Mouse (Mus musculus) lung, postnatal 0 days (tissue): ENCODE measurements around the gene Gm11084. TPM values are rescaled to one million over a fixed set of nuclear protein-coding genes. Genes with fewer than 3 reads are reported as not detected.

Experiments used
- ATAC-seq: fragments of 200-750 bp; cut with Nextera tagmentation; 2 replicates; pipeline ENCODE4 v1.8.0; 2017; ENCODE audit warnings: moderate library complexity
- DNase-seq: peaks from one replicate; pipeline ENCODE4 v3.0.0-alpha.2; 2016; ENCODE audit warnings: low spot score
- H3K27ac ChIP-seq: fragments of 300-500 bp; sonication (generic); 2 replicates; pipeline ENCODE4 v1.5.1; 2014; ENCODE audit warnings: antibody characterized with exemption, mild to moderate bottlenecking, low read length, mixed read lengths
- H3K27me3 ChIP-seq: fragments of 300-500 bp; sonication (generic); replicated peaks from 2 replicates; pipeline ENCODE4 v1.6.1; 2014; ENCODE audit warnings: low read length, mixed read lengths; ENCODE audit not compliant: insufficient read depth
- H3K36me3 ChIP-seq: fragments of 300-500 bp; sonication (generic); 2 replicates; pipeline ENCODE4 v1.6.1; 2014; ENCODE audit warnings: low read length, mixed read lengths; ENCODE audit not compliant: insufficient read depth
- H3K4me1 ChIP-seq: fragments of 300-500 bp; sonication (generic); 2 replicates; pipeline ENCODE4 v1.6.1; 2014; ENCODE audit warnings: antibody characterized with exemption, low read depth, low read length, mixed read lengths; ENCODE audit not compliant: insufficient read depth
- H3K4me2 ChIP-seq: fragments of 300-500 bp; sonication (generic); replicated peaks from 2 replicates; pipeline ENCODE4 v1.6.1; 2014; ENCODE audit warnings: low read depth, mild to moderate bottlenecking, low read length, moderate library complexity, mixed read lengths
- H3K4me3 ChIP-seq: fragments of 300-500 bp; sonication (generic); 2 replicates; pipeline ENCODE4 v1.5.1; 2014; ENCODE audit warnings: low read depth, low read length
- H3K9ac ChIP-seq: fragments of 300-500 bp; sonication (generic); replicated peaks from 2 replicates; pipeline ENCODE4 v1.6.1; 2014; ENCODE audit warnings: low read depth, mild to moderate bottlenecking
- H3K9me3 ChIP-seq: fragments of 300-500 bp; sonication (generic); 2 replicates; pipeline ENCODE4 v1.6.1; 2016; ENCODE audit warnings: low read length, mixed read lengths
- CTCF ChIP-seq: IDR thresholded peaks from 2 replicates; pipeline ENCODE4 v1.5.1; 2016; ENCODE audit warnings: antibody characterized with exemption, mild to moderate bottlenecking
- EP300 ChIP-seq: IDR thresholded peaks from 2 replicates; pipeline ENCODE4 v1.6.1; 2016; ENCODE audit warnings: antibody characterized with exemption, mild to moderate bottlenecking, control low read depth
- WGBS: fragments of 180-500 bp; shearing (Covaris S2); extraction: QIAGEN DNeasy Blood & Tissue Kit; methylation state at CpG from one replicate; pipeline ENCODE4 v1.1.7; 2014; 5-methylcytosine and 5-hydroxymethylcytosine counted together
- polyA plus RNA-seq: library from polyadenylated mRNA; unstranded; fragments of >200 nt; fragmentation: Nextera tagmentation; extraction: Ambion mirVana; gene quantifications from 2 replicates; pipeline ENCODE4 v1.2.1, GENCODE M21; 2015

Gm11084 gene
- polyA plus RNA-seq, 1 experiment from 2014 or later: not detected

DNA sequence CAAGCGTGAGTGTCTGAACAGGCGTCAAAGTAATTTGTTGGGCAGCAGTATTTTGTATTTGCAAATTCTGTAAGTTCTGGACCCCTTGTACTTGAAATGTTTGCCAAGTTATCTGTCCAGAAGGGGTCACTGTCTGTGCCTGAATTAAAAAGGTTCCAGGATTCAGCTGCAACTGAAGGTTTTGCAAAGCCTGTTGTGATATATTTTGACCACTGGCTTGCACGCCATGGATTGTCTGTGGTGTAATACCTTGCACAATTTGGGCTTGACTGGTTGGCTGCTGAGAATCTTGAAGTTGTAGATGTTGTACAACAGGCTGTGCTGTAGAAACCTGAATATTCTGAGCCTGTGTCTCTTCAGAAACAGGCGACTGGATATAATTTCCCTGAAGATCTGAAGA lies 16.2 kb downstream of the Gm11084 start:
- H3K27ac ChIP-seq: no peak overlapping the region
- no peak overlapping the region for H3K4me3 ChIP-seq
- DNase-seq (peak; percentile 64), ATAC-seq (no peak; the same call in 1 of the 2 replicates)
- H3K9ac ChIP-seq: no peak overlapping the region
- H3K27me3 ChIP-seq: no peaks in the 10 kb centered on the region
- peaks cover 17% of the 10 kb centered on the region; the same call in 1 of the 2 replicates for H3K36me3 ChIP-seq
- H3K4me1 ChIP-seq: peaks cover 5% of the 10 kb centered on the region
- H3K4me2 ChIP-seq: no peak overlapping the region
- 81% methylated on average over 4 of the region's 4 CpGs for WGBS
- TF ChIP-seq CTCF (peak; percentile 43), EP300 (0 out of 2 replicates have a peak, but pooled peaks have one; percentile 16)
- H3K9me3 ChIP-seq: no peaks in the 10 kb centered on the region

- no peak for TF ChIP-seq CTCF
- no peak for TF ChIP-seq EP300
- Histone ChIP-seq H3K4me1 (peaks cover 5% of the 10 kb centered on the region), H3K36me3 (peaks cover 17% of the 10 kb centered on the region; the same call in 1 of the 2 replicates), H3K27ac (no peak overlapping the region), H3K4me2 (no peak overlapping the region), H3K27me3 (no peaks in the 10 kb centered on the region), H3K9me3 (no peaks in the 10 kb centered on the region), H3K9ac (no peak overlapping the region), H3K4me3 (no peak overlapping the region)
- ATAC-seq (no peak), DNase-seq (peak; percentile 21)
- WGBS: 96% methylated on average over 1 of the region's 1 CpGs
These were observed 18.0 kb downstream of the Gm11084 start for GRCm38 (mm10) chr2:72968536-72968935.

GRCm38 (mm10) chr2:72965450-72965849 lies 21.1 kb downstream of the Gm11084 start:
- Histone ChIP-seq H3K9me3 (no peaks in the 10 kb centered on the region), H3K36me3 (peaks cover 8% of the 10 kb centered on the region; the same call in 1 of the 2 replicates), H3K4me2 (no peak overlapping the region), H3K4me3 (no peak overlapping the region), H3K4me1 (peaks cover 5% of the 10 kb centered on the region), H3K9ac (no peak overlapping the region), H3K27ac (no peak overlapping the region), H3K27me3 (no peaks in the 10 kb centered on the region)
- ATAC-seq: no peak
- DNase-seq: no peak
- WGBS: 79% methylated on average over 2 of the region's 2 CpGs
- TF ChIP-seq EP300 (no peak), CTCF (no peak)

- Histone ChIP-seq H3K27ac (no peak overlapping the region), H3K4me1 (no peaks in the 10 kb centered on the region), H3K9me3 (no peaks in the 10 kb centered on the region), H3K27me3 (no peaks in the 10 kb centered on the region), H3K9ac (no peak overlapping the region), H3K4me3 (no peak overlapping the region), H3K36me3 (0 out of 2 replicates have a peak, but pooled peaks cover 3% of the 10 kb centered on the region), H3K4me2 (no peak overlapping the region)
- TF ChIP-seq EP300 (no peak), CTCF (0 out of 2 replicates have a peak, but pooled peaks have one; percentile 28)
- DNase-seq (no peak), ATAC-seq (no peak)
- WGBS: 95% methylated on average over 3 of the region's 3 CpGs
These were observed 30.1 kb downstream of the Gm11084 start for GRCm38 (mm10) chr2:72956415-72956814.

- 0 out of 2 replicates have a peak, but pooled peaks cover 3% of the 10 kb centered on the region for H3K36me3 ChIP-seq
- 88% methylated on average over 3 of the region's 3 CpGs for WGBS
- no peaks in the 10 kb centered on the region for H3K9me3 ChIP-seq
- H3K4me1 ChIP-seq: no peaks in the 10 kb centered on the region
- no peak for ATAC-seq
- no peak overlapping the region for H3K4me3 ChIP-seq
- DNase-seq: no peak
- no peak overlapping the region for H3K27ac ChIP-seq
- H3K4me2 ChIP-seq: no peak overlapping the region
- TF ChIP-seq CTCF (no peak), EP300 (no peak)
- no peaks in the 10 kb centered on the region for H3K27me3 ChIP-seq
- no peak overlapping the region for H3K9ac ChIP-seq
These were observed 33.5 kb downstream of the Gm11084 start for GRCm38 (mm10) chr2:72952979-72953378.

DNA sequence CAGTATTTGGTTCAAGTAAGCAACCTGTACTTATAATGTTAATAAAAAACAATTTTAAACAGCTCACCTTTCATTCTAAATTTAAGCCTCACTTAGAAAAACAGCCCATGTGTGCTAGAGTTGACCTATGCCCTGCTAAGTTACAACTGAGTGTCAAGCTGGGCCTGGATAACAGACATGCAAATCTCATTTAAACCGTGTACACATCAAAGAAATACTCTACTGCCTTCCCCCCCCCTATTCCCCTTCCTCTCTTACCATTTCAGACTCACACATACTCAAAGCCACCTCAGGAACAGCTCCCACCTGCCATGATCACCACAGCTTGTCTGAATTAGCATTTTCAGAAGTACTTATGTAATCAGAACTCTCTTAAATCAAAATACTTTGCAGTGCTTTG lies 50.6 kb downstream of the Gm11084 start:
- Histone ChIP-seq H3K27me3 (no peaks in the 10 kb centered on the region), H3K4me3 (no peak overlapping the region), H3K9ac (no peak overlapping the region), H3K36me3 (no peaks in the 10 kb centered on the region), H3K4me2 (no peak overlapping the region), H3K9me3 (no peaks in the 10 kb centered on the region), H3K27ac (no peak overlapping the region), H3K4me1 (no peaks in the 10 kb centered on the region)
- no peak for TF ChIP-seq CTCF
- TF ChIP-seq EP300: no peak
- ATAC-seq: no peak
- 30% methylated on average over 1 of the region's 1 CpGs for WGBS
- no peak for DNase-seq

DNA sequence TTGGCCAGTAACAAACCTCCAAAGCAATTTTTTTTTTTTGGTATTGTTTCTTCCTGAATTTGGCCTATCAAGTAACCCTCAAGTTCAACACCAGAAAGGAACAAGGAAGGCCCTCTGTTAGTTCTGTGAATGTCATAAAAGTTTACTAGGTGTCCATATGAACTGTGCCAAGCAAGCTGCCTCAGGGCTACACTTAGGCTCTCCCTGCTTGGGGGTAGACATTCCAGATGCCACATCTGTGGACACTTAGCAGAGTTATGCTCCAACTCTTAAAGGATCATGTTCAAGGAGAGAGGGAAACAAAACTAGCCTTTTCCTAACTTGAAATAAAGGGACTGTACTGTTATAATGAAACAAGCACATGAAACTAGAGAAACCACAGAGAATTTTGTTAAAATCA lies 54.3 kb downstream of the Gm11084 start:
- no peaks in the 10 kb centered on the region for H3K4me1 ChIP-seq
- H3K9me3 ChIP-seq: no peaks in the 10 kb centered on the region
- no peak overlapping the region for H3K9ac ChIP-seq
- H3K4me2 ChIP-seq: no peak overlapping the region
- ATAC-seq (no peak), DNase-seq (no peak)
- no peaks in the 10 kb centered on the region for H3K27me3 ChIP-seq
- H3K4me3 ChIP-seq: no peak overlapping the region
- TF ChIP-seq EP300: no peak
- TF ChIP-seq CTCF: no peak
- H3K36me3 ChIP-seq: no peaks in the 10 kb centered on the region
- no peak overlapping the region for H3K27ac ChIP-seq
